Mouse (Mus musculus): ENCODE measurements around the gene Stk33.
"Not testable (repeated sequence)": the region's sequence is repeated elsewhere in the genome, so short reads cannot be mapped to it uniquely, and the experiment has no call there.

Stk33 gene

DNA sequence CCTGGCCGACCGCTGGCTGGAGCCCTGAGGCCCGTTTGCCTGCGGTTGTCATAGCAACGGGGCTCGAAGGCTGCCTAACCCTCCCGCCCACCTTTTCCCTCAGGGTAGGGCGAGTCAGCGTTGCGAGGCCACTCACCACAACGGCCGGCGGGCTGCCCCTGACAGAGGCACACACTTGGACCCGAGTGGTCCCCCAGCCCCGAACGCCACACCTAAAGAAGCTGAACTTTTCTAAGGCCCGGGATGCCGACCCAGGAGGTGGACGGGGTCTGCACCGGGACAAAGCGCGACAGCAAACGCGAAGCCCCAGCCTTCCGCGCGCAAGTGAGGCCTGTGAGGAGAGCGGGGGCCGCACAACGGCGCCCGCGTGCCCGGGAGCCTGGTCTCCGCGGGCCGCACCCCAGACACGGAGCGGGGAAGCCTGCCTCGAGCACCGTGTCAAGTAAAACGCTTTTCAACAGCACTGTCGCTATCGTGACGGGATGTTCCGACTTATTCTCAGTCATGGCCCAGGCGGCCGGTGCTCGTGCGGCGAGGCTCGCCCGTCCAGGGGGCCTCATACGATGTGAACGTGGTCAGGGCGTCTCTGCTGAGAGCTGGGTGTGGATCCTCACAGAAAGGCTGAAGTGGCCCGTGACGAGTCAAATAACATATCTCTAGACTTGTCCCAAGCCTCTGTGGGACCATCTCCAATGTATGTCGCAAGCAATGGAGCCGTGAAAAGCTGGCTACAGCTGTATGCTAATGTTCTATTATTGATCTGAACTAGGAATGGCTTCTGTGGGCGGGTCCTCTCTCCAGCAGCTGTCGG, at the start of gene Stk33:
Stk33 (minus strand) TSS at position 301 of the 811 bp plus-strand sequence.
- DNase-seq (ENCODE audit: low read depth, low spot score) = no peak

- no peak for DNase-seq (ENCODE audit: low read depth, low spot score)
These were observed 45.3 kb upstream of the Stk33 start for GRCm38 (mm10) chr7:109484221-109484620.

DNA sequence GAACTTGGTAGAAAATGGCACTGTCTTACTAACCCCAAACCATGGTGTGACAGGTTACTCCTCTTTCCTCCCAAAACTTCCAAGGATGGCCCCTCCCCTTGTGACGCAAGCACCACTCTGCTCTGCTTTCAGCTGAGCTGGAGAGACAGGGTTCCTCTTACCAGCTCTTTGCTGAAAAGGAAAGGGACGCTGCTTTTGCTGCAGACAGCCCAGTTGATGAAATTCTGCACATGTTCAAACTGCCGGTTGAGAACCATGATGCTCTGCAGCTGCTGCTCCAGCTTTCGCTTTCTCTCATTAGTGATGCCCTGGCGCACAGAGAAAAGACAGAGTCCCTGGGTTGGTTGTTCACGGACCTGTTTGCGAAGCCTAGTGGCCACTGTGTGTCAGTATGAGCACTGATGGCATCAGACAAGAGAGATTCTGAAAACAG, 41.9 kb upstream of the Stk33 start:
- DNase-seq (ENCODE audit: low read depth, low spot score) = no peak

GRCm38 (mm10) chr7:109477926-109478325, 39.0 kb upstream of the Stk33 start:
- DNase-seq (ENCODE audit: low read depth, low spot score) = no peak

DNA sequence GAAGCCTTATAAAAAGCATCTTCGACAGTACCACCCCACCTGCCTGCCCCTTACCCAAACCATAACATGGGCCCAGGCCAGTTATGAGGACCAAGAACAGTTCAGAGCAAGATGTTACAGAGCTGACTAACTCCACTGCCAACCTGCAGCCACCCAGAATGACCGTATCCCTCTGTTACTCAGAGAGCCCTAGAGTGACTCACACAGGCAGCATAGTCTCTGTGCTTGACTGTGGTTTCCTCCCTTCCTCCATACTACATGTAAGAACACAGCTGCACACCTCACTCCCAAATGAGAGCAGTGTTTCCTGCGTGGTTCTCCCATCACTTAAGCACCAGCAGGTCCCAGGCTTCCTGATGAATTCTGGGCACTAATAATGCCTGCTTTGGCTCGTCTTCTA, 31.8 kb upstream of the Stk33 start:
- no peak for DNase-seq (ENCODE audit: low read depth, low spot score)

DNA sequence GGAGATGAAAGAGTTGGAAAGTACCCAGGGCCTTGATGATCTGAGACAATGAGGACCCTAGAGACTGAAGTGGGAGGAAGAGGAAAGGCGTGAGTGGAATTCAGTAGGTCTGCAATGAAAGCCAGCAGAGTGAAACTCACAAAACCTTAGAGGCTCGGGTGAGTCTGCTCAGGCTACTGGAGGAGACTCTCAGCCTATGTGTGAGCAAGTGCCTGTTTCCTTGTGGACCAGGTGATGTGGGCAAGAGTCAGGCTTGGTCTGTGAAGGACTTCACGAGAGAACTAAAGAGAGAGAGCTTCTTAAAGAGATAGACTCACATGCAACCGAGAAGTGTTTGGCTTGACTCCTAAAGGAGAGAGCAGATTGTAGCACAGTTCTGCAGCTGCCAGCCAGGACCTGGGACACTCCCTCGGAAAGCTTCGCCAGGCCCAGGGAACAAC, 29.4 kb upstream of the Stk33 start:
- DNase-seq (ENCODE audit: low read depth, low spot score) = no peak

- DNase-seq (ENCODE audit: low read depth, low spot score) = no peak
These were observed 28.7 kb upstream of the Stk33 start for GRCm38 (mm10) chr7:109467591-109467990.

DNA sequence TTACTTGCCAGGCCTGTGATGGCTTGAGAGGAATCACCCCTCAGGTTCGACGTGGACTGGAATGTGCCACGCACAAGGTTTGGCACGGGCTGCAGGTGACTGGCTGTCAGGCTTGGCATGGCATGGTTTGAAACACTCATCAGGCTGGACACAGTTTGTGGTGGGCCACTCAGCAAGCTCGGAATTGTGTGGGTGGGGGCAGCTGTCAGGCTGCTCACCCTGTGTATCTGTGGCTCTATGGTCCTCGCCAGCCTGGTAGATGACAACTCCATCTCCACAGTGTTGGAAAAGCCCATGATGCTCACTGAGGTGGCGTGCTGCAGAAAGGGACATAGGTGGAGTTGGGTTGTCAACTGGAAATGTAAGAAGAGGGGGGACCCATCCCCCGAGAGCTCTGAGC, 21.8 kb upstream of the Stk33 start:
- DNase-seq (ENCODE audit: low read depth, low spot score) = no peak

DNA sequence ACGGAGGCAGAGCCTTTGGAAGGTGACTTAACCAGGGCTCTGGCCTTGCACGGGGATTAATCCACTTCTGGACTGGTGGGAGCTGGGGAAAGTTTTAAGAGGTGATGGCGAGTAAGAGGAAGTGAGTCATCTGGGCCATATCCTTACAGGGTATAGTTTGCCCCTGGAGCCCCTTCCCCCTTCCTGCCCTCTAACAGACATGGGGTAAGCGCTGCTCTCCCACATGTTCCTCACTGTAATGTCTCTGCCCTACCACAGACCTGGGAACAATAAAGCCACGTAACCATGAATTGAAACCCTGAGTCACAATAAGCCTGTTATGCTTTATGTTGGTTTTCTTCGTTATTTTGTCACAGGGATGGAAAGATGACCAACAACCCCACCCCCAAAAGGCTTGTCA, 17.7 kb upstream of the Stk33 start:
- DNase-seq (ENCODE audit: low read depth, low spot score) = no peak

DNA sequence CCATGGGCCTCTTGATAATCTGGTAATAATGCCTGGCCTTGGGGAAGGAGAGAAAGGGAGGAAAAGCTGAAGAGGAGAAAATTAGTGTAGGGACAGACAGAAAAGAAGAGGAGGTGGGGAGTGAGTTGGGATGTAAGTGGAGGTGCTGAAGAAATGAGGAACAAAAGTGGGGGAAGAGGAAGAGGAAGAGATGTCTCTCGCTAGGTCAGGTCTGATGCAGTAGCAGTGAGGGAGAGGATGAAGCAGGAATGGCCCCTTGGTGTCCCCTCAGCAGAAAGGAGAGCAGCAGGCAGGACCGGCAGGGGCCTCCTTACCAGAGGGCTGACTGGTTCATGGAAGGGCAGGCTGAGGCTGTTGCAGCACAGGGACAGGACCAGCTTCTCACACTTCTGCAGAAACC, 16.9 kb upstream of the Stk33 start:
- no peak for DNase-seq (ENCODE audit: low read depth, low spot score)

DNA sequence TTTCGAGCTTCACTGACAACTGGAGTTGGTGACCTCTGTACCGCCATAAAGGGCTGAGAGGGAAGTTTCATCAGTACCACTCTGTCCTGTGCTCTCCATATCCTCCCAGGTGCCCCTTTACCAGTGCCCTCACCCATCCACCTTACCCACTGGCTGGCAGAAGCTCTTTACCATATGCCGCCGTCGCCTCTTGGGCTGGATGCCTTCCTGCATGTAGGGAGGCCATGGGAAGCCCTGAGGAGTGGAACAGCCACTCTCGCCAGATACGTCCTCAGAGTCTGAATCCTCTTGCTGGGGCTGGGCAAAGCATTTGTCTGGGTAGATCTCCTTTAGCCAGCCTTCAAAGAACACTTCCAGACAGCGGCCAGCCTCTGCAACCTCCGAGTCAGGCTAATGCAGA, 16.0 kb upstream of the Stk33 start:
- no peak for DNase-seq (ENCODE audit: low read depth, low spot score)

DNA sequence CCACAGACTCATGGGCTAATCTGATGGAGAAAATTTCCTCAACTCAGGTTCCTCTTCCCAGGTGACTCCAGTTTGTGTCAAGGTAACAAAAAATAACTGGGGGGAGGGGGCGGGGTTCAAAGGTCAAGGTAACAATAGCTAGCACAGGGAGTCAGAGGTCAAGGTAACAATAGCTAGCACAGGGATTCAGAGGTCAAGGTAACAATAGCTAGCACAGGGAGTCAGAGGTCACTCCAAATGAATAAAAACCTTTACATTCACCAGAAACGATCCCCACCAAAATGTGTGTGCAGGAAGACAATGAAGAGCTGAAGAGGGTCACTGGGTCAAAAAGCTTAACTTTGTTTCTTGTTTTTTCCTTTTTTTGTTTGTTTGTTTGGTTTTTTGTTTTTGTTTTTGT, 9.2 kb upstream of the Stk33 start:
- no peak for DNase-seq (ENCODE audit: low read depth, low spot score)

GRCm38 (mm10) chr7:109445012-109445411, 6.1 kb upstream of the Stk33 start:
- no peak for DNase-seq (ENCODE audit: low read depth, low spot score)

- no peak for DNase-seq (ENCODE audit: low read depth, low spot score)
These were observed 3.9 kb upstream of the Stk33 start for GRCm38 (mm10) chr7:109442739-109443138.

- DNase-seq (ENCODE audit: low read depth, low spot score) = no peak
These were observed 1.9 kb upstream of the Stk33 start for GRCm38 (mm10) chr7:109440697-109441269.

GRCm38 (mm10) chr7:109424422-109425159, 14.3 kb downstream of the Stk33 start:
- no peak for DNase-seq (ENCODE audit: low read depth, low spot score)

DNA sequence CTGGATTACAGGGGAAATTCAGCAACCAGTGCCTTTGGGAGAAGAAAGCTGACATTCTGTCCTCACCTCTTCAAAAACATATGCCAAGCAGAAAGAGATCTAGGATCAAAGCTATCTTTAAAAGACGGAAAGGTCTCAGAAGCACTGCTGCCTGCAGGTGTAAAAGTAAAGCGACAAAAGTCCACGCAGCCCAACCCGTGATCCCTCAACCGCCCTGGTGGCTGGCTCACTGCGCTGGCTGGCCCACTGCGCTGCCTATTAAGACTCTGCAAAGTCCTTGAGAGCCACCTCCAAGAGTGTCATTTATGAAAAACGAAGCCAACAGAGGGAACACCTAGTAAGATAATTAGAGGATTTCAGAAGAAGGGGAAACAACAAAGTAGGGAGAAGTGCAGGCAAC, 16.1 kb downstream of the Stk33 start:
- no peak for DNase-seq (ENCODE audit: low read depth, low spot score)

DNA sequence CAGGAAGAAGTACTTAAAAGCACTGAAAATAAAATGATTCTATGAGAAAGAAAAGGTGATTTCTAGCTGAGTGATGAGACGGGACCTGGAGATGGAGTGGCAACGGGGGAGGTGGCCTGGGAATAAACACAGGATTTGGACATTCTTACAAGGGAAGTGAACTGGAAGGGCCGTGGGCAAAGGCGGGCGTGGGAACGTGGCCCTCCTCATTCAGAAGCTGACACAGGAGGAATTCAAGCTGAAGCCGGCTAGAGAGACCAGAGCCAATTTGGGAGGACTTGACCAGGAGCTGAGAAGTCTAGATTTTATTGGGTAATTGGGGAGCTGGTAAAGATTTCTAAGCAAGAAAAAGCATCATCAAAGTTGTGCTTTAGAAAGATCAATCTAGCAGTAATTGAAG, 33.4 kb downstream of the Stk33 start:
- DNase-seq (ENCODE audit: low read depth, low spot score) = no peak

GRCm38 (mm10) chr7:109399299-109399698, 39.6 kb downstream of the Stk33 start:
- DNase-seq (ENCODE audit: low read depth, low spot score) = no peak

DNA sequence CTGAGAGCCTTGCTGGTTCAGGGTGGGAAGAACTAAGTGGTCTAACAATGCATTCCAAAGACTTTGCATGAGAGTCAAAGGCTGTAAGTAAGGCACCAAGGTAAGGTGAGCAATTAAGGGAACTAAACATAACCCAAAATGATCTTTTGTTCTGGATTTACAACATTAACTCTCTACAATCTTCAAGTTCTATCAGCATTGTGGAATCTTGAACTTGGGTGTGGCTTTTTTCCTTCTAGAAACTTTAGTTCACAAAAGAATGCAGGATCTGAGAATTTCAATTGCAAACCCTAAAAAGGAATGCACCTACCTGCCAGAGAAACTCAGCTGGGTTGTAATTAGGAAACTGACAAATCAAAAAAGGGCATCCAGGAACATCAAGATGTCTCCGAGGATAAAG, 57.8 kb downstream of the Stk33 start:
- DNase-seq (ENCODE audit: low read depth, low spot score) = no peak

DNA sequence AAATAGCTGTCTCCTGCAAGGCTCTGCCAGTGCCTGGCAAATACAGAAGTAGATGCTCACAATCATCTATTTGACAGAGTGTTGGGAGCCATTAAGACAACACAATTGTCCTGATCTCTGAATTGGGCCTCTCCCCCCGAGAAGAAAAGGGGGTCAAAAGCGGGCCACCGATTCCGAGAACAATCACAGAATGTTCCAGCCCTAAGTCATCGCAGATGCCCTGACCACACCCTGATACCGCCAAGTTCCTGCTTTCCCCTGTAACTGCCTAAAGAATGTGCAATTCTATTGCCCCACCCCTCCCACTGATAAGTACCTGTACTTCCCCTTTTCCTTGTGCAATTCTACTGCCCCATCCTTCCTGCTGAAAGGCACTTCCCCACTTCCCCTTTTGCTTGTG, 65.3 kb downstream of the Stk33 start:
- not testable (repeated sequence) for DNase-seq (ENCODE audit: low read depth, low spot score)

DNA sequence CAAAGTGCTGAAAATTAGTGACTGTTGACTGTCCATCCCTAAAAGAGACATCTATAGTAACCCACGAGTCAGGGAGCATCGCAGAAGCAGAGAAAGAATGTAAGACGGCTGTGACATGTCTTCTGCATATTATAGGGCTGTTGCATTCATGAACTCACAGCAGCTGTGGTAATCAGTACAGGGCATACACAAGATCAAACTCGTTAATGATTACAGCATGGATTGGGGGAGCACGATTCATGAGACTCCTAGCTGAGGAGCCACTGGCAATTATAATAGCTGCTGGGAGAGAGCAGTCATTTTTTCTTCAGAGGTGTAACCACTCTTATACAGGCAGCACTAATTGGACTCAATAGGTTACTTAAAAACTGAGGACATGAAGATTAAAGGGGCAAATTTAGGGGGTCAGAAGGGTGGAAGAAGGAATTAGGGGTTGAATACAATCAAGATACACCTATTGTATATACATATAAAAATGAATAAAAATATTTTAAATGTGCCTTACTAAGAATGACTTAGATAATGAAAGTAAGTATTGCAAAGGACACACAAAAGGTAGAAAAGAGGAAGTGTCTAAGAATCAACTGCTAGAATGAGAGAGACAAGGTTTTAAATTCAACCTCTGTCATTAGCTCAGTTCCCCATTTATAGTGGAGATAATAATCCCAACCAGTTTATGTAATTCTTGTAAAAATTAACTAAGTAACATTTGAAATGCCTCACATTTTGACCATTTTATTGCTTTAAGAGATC, 80.3 kb downstream of the Stk33 start:
- no peak for DNase-seq (ENCODE audit: low read depth, low spot score)

Data from c-Kit-negative CD71-positive TER-119-positive erythroid progenitor cells, embryonic 14.5 days (primary cell).